Mouse (Mus musculus): ENCODE results near the gene Asb18.

DNA sequence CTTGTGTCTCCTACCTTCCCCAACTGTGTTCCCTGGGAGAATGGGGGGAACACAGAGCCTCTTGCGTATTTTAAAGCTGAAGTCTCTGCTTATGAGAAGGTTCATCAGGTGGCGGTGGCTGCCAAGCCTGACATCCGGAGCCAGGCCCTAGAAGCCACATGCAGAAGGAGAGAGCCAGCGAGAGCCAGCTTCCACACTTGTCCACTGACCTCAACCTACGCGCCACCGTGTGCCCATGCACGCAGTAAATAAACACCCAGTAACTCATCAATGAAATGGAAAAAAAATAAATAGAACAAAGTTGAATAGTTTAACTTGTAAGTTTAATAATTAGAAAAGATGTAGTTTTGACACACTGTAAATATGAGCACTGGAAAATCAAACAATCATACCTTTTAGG is 104.7 kb downstream of the Asb18 start:
- TF ChIP-seq CTCF (IDR thresholded peaks at IDR 0.05; ENCODE audit: extremely low read depth, insufficient read length, insufficient replicate concordance, low read depth, low read length) (no peak), POLR2A (IDR thresholded peaks at IDR 0.05; ENCODE audit: low read depth, low read length) (no peak)
